22 mouse cellular contexts compared by ENCODE assay signal in the genomic region with DNA sequence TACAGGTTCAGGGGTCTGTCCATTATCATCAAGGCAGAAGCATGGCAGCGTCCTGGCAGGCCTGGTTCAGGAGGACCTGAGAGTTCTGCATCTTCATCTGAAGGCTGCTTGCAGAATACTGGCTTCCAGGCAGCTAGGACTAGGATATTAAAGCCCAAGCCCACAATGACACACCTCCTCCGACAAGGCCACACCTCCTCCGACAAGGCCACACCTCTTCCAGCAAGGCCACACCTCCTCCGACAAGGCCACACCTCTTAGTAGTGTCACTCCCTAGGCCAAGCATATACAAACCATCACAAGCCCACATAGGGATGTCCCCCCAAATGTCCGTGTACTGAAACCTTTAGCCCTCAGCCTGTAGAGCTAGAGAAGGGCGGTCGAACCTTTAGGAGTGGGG. TPM values are rescaled to one million over a fixed set of nuclear protein-coding genes. Genes with fewer than 3 reads are reported as not detected.
DNase-seq lines count a peak whose midpoint lies in the region; ATAC-seq and TF ChIP-seq lines count a peak whose summit lies in the region.
"Had no signal": no experiment of that assay in that cellular context is flagged by ENCODE, and none has a peak within 500 bp of the region (broad histone marks: within the 10 kb centered on the region; RNA-seq: fewer than 3 reads in every experiment).

No protein-coding gene starts in this region.

- no peak for DNase-seq in hindbrain, embryonic 11.5 days (ENCODE audit: low spot score)
- DNase-seq in hindbrain, postnatal 0 days (ENCODE audit: low spot score): no peak
- peak; percentile 46 for DNase-seq in liver, postnatal 0 days
- DNase-seq in ovary, postnatal 14 days (ENCODE audit: low spot score): no peak
- DNase-seq in urinary bladder, adult 2 months (ENCODE audit: low spot score): no peak
- DNase-seq: adrenal gland, postnatal 10 days; gastrocnemius, postnatal 14 days; heart, postnatal 4 days; lung, adult 2 months; right cerebral cortex, postnatal 4 days had no signal

- 0 out of 2 replicates have a peak, but pooled peaks cover 3% of the 10 kb centered on the region for H3K4me1 ChIP-seq in hindbrain, embryonic 11.5 days (replicated peaks; ENCODE audit: control insufficient read depth, insufficient read depth, low read length)
- peaks cover 5% of the 10 kb centered on the region for H3K4me1 ChIP-seq in hindbrain, postnatal 0 days (ENCODE audit: insufficient read depth, low read length)
- peaks cover 2% of the 10 kb centered on the region for H3K4me1 ChIP-seq in ES-Bruce4 (ENCODE audit: control insufficient read depth, insufficient read depth, low read length)
- peaks cover 10% of the 10 kb centered on the region; the same call in 1 of the 2 replicates for H3K4me1 ChIP-seq in liver, postnatal 0 days (ENCODE audit: insufficient read depth)

- no peak overlapping the region for H3K4me3 ChIP-seq in hindbrain, embryonic 11.5 days (ENCODE audit: low read depth, low read length)
- no peak overlapping the region for H3K4me3 ChIP-seq in hindbrain, postnatal 0 days (ENCODE audit: low read length)
- H3K4me3 ChIP-seq in ES-Bruce4 (ENCODE audit: low read depth, low read length): no peak overlapping the region
- no peak overlapping the region for H3K4me3 ChIP-seq in liver, postnatal 0 days (ENCODE audit: low read depth, low read length)
- H3K4me3 ChIP-seq: embryonic facial prominence, embryonic 13.5 days; forebrain, embryonic 10.5 days; heart, embryonic 12.5 days; kidney, embryonic 15.5 days; midbrain, embryonic 15.5 days; neural tube, embryonic 12.5 days had no signal

- 66% methylated on average over 7 of the region's 7 CpGs for WGBS in hindbrain, embryonic 11.5 days
- 77% methylated on average over 7 of the region's 7 CpGs for WGBS in hindbrain, postnatal 0 days
- WGBS in liver, postnatal 0 days (ENCODE audit: insufficient replicate concordance): 62% methylated on average over 7 of the region's 7 CpGs

- peaks cover 17% of the 10 kb centered on the region for H3K27me3 ChIP-seq in hindbrain, embryonic 11.5 days (ENCODE audit: control insufficient read depth, insufficient read depth, low read length)
- H3K27me3 ChIP-seq in hindbrain, postnatal 0 days (ENCODE audit: insufficient read depth, low read length): peaks cover 13% of the 10 kb centered on the region; the same call in 1 of the 2 replicates
- H3K27me3 ChIP-seq in ES-Bruce4 (ENCODE audit: control insufficient read depth, insufficient read depth, low read length, poor library complexity, severe bottlenecking): no peaks in the 10 kb centered on the region
- H3K27me3 ChIP-seq in liver, postnatal 0 days (ENCODE audit: insufficient read depth, low read length): no peaks in the 10 kb centered on the region
- H3K27me3 ChIP-seq: CH12.LX had no signal

- peak; percentile 43; the same call in 1 of the 2 replicates for ATAC-seq in hindbrain, embryonic 11.5 days (ENCODE audit: low FRiP score)
- ATAC-seq in hindbrain, postnatal 0 days: no peak; the same call in 1 of the 2 replicates
- ATAC-seq in erythroid progenitor cell, adult 5-6 weeks (replicated peaks; ENCODE audit: low FRiP score, poor library complexity, severe bottlenecking): 0 out of 2 replicates have a peak, but pooled peaks have one; percentile 30
- ATAC-seq in liver, postnatal 0 days: peak; percentile 29; the same call in 1 of the 2 replicates
- no peak for ATAC-seq in cerebellum, adult (ENCODE audit: insufficient number of reproducible peaks, low FRiP score, low TSS enrichment)
- ATAC-seq: inflammation-experienced regulatory T-cells, adult 6 months; midbrain, embryonic 15.5 days had no signal

- TF ChIP-seq EP300 in ES-Bruce4 (IDR thresholded peaks at IDR 0.05; ENCODE audit: insufficient read depth, low read depth, low read length): peak; percentile 24; the same call in 1 of the 2 replicates
- no peak for TF ChIP-seq EP300 in liver, postnatal 0 days (IDR thresholded peaks at IDR 0.05; ENCODE audit: low read depth)

- no peaks in the 10 kb centered on the region for H3K36me3 ChIP-seq in hindbrain, embryonic 11.5 days (ENCODE audit: control insufficient read depth, insufficient read depth, low read length)
- H3K36me3 ChIP-seq in hindbrain, postnatal 0 days (ENCODE audit: insufficient read depth, low read length): no peaks in the 10 kb centered on the region
- H3K36me3 ChIP-seq in ES-Bruce4 (ENCODE audit: control insufficient read depth, insufficient read depth, low read length, poor library complexity, severe bottlenecking): no peaks in the 10 kb centered on the region
- no peaks in the 10 kb centered on the region for H3K36me3 ChIP-seq in liver, postnatal 0 days (replicated peaks; ENCODE audit: insufficient read depth, low read length)
- H3K36me3 ChIP-seq: embryonic facial prominence, embryonic 13.5 days; forebrain, embryonic 10.5 days; heart, embryonic 12.5 days; kidney, embryonic 15.5 days; midbrain, embryonic 15.5 days; neural tube, embryonic 12.5 days had no signal

- H3K9ac ChIP-seq in hindbrain, embryonic 11.5 days (ENCODE audit: low read depth, low read length): no peak overlapping the region
- H3K9ac ChIP-seq in hindbrain, postnatal 0 days (replicated peaks; ENCODE audit: low read length): no peak overlapping the region
- no peak overlapping the region for H3K9ac ChIP-seq in ES-Bruce4 (ENCODE audit: low read depth, poor library complexity, severe bottlenecking)
- H3K9ac ChIP-seq in liver, postnatal 0 days (replicated peaks): no peak overlapping the region
- H3K9ac ChIP-seq: embryonic facial prominence, embryonic 13.5 days; heart, embryonic 12.5 days; kidney, embryonic 15.5 days; midbrain, embryonic 15.5 days; neural tube, embryonic 12.5 days had no signal

- H3K4me2 ChIP-seq in hindbrain, embryonic 11.5 days (replicated peaks; ENCODE audit: low read depth, low read length): no peak overlapping the region
- H3K4me2 ChIP-seq in hindbrain, postnatal 0 days (ENCODE audit: low read depth, low read length): no peak overlapping the region
- H3K4me2 ChIP-seq in liver, postnatal 0 days (ENCODE audit: low read depth, low read length): no peak overlapping the region
- H3K4me2 ChIP-seq: embryonic facial prominence, embryonic 13.5 days; heart, embryonic 12.5 days; kidney, embryonic 15.5 days; midbrain, embryonic 15.5 days; neural tube, embryonic 12.5 days had no signal

- TF ChIP-seq CTCF in hindbrain, postnatal 0 days (IDR thresholded peaks at IDR 0.05; ENCODE audit: low read depth): no peak
- no peak for TF ChIP-seq CTCF in ES-Bruce4 (IDR thresholded peaks at IDR 0.05; ENCODE audit: low read depth, low read length)
- TF ChIP-seq CTCF in liver, postnatal 0 days (IDR thresholded peaks at IDR 0.05; ENCODE audit: low read depth): no peak

- TF ChIP-seq POLR2A in ES-Bruce4 (IDR thresholded peaks at IDR 0.05; ENCODE audit: insufficient read depth, low read length): no peak

- no peak overlapping the region for H3K27ac ChIP-seq in hindbrain, embryonic 11.5 days (ENCODE audit: low read depth, low read length)
- H3K27ac ChIP-seq in hindbrain, postnatal 0 days: no peak overlapping the region
- no peak overlapping the region for H3K27ac ChIP-seq in ES-Bruce4 (ENCODE audit: insufficient read depth, low read length)
- no peak overlapping the region for H3K27ac ChIP-seq in liver, postnatal 0 days (ENCODE audit: low read depth)
- H3K27ac ChIP-seq: embryonic facial prominence, embryonic 13.5 days; forebrain, embryonic 10.5 days; kidney, embryonic 15.5 days; macrophage; midbrain, embryonic 15.5 days; neural tube, embryonic 12.5 days had no signal

- H3K9me3 ChIP-seq in hindbrain, embryonic 11.5 days (ENCODE audit: control insufficient read depth, low read length): no peaks in the 10 kb centered on the region
- no peaks in the 10 kb centered on the region for H3K9me3 ChIP-seq in hindbrain, postnatal 0 days (ENCODE audit: low read length)
- no peaks in the 10 kb centered on the region for H3K9me3 ChIP-seq in ES-Bruce4 (replicated peaks; ENCODE audit: control insufficient read depth, insufficient read depth, low read length, poor library complexity, severe bottlenecking)
- H3K9me3 ChIP-seq in liver, postnatal 0 days (ENCODE audit: low read length): no peaks in the 10 kb centered on the region
- H3K9me3 ChIP-seq: embryonic facial prominence, embryonic 13.5 days; forebrain, embryonic 10.5 days; heart, embryonic 12.5 days; kidney, embryonic 15.5 days; midbrain, embryonic 15.5 days; neural tube, embryonic 12.5 days had no signal

RNA-seq across cellular contexts. Expression of a gene that starts 2.3 kb away (rescaled TPM):
- 0.60 and 0.93 TPM in 2 replicates for polyA plus RNA-seq in hindbrain, embryonic 11.5 days (2014; fragmentation: Nextera tagmentation; extraction: Ambion mirVana)
- total RNA-seq in hindbrain, postnatal 0 days (2014; rRNA removed): 1.6 and 2.6 TPM in 2 replicates
- 1.7 and 2.0 TPM in 2 replicates for polyA plus RNA-seq in hindbrain, postnatal 0 days (2015; fragmentation: Nextera tagmentation; extraction: Ambion mirVana)
- 19.6 and 19.9 TPM in 2 replicates for polyA plus RNA-seq in ES-Bruce4 (2011; ENCODE audit: insufficient read depth, insufficient read length, low read depth, missing spikeins)
- total RNA-seq in erythroid progenitor cell, adult 5-6 weeks (2015; ENCODE audit: low replicate concordance): 10.1 and 13.4 TPM in 2 replicates
- 6.1 and 6.4 TPM in 2 replicates for total RNA-seq in erythroid progenitor cell, adult 5-6 weeks (2017; ENCODE audit: low replicate concordance)
- polyA plus RNA-seq in liver, postnatal 0 days (2015; fragmentation: Nextera tagmentation; extraction: Ambion mirVana): 8.3 and 11.5 TPM in 2 replicates
- polyA plus RNA-seq in urinary bladder, adult 2 months (2012; rRNA removed): 112 and 160 TPM in 2 replicates

Comparison
In these comparisons a context has a peak if more than half of its experiments do, and no peak if none do; other contexts are left out.
1. ATAC-seq: peak in hindbrain, embryonic 11.5 days (single experiment), erythroid progenitor cell, adult 5-6 weeks (single experiment) and liver, postnatal 0 days (single experiment); none in hindbrain, postnatal 0 days (single experiment) and cerebellum, adult (single experiment).